Mouse (Mus musculus): Measurements from ENCODE around the gene Elmo1.

- TF ChIP-seq CTCF (IDR thresholded peaks at IDR 0.05; ENCODE audit: low read depth, low read length) (no peak), POLR2A (IDR thresholded peaks at IDR 0.05; ENCODE audit: extremely low read depth, insufficient read depth, low read length) (no peak)
Measured at GRCm38 (mm10) chr13:20370036-20370802, 279.8 kb downstream of the Elmo1 start.

All from liver, adult 2 months (tissue).